Mouse (Mus musculus) brain, embryonic 18.5 days (tissue): ENCODE data around the gene Nkx2-2.

ENCODE experiments used
- DNase-seq: peaks from one replicate; pipeline ENCODE4 v3.0.0-alpha.2; 2012; ENCODE audit warnings: low read depth, low spot score

Gene Nkx2-2

GRCm38 (mm10) chr2:147193271-147194255, at the start of gene Nkx2-2:
TSS of gene Nkx2-2 (minus strand) at chr2:147194243.
- no peak for DNase-seq

GRCm38 (mm10) chr2:147235707-147236290, 41.8 kb upstream of the Nkx2-2 start:
- no peak for DNase-seq

- no peak for DNase-seq
Observed at GRCm38 (mm10) chr2:147231175-147231574, 37.1 kb upstream of the Nkx2-2 start.

- DNase-seq: no peak
Observed at GRCm38 (mm10) chr2:147205076-147205615, 11.1 kb upstream of the Nkx2-2 start.

GRCm38 (mm10) chr2:147194711-147195615, 920 bp upstream of the Nkx2-2 start:
- no peak for DNase-seq

- DNase-seq: no peak
Observed at GRCm38 (mm10) chr2:147192731-147193130, 1.3 kb downstream of the Nkx2-2 start.

- DNase-seq: no peak
Observed at GRCm38 (mm10) chr2:147190316-147191021, 3.6 kb downstream of the Nkx2-2 start.

GRCm38 (mm10) chr2:147189546-147190315, 4.3 kb downstream of the Nkx2-2 start:
- no peak for DNase-seq

GRCm38 (mm10) chr2:147188871-147189545, 5.0 kb downstream of the Nkx2-2 start:
- DNase-seq: no peak

- no peak for DNase-seq
Observed at GRCm38 (mm10) chr2:147188074-147188700, 5.9 kb downstream of the Nkx2-2 start.

- no peak for DNase-seq
Observed at GRCm38 (mm10) chr2:147187061-147187870, 6.8 kb downstream of the Nkx2-2 start.

- DNase-seq: no peak
Observed at GRCm38 (mm10) chr2:147186261-147186681, 7.8 kb downstream of the Nkx2-2 start.

GRCm38 (mm10) chr2:147185561-147185960, 8.5 kb downstream of the Nkx2-2 start:
- no peak for DNase-seq

- no peak for DNase-seq
Observed at GRCm38 (mm10) chr2:147184071-147184990, 9.7 kb downstream of the Nkx2-2 start.

GRCm38 (mm10) chr2:147183521-147183920, 10.5 kb downstream of the Nkx2-2 start:
- no peak for DNase-seq

GRCm38 (mm10) chr2:147182709-147183260, 11.3 kb downstream of the Nkx2-2 start:
- no peak for DNase-seq
